In the genomic region with DNA sequence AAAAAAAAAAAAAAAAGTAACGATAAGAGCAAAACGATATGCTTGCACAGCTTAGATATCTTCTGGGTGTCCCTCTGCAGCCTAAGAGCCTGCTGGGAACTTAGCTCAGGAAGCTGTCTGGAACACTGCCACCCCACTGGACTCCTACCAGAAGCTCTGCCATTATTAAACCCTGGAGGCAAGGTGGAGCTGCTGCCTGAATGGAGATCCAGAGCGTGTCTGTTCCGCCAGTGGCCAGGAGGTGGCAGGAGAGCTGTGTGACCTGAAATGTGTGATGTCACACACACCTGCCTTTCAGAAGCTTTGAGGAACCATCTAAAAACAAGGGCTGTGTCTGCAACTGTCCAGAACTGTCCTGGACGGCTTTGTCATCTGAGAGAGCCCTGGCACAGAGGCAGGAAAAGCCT, we compare ENCODE assay signal across 9 mouse cellular contexts. TPM values are rescaled to one million over a fixed set of nuclear protein-coding genes. Genes with fewer than 3 reads are reported as not detected.
DNase-seq lines count a peak whose midpoint lies in the region; ATAC-seq and TF ChIP-seq lines count a peak whose summit lies in the region.
"Had no signal": no experiment of that assay in that cellular context is flagged by ENCODE, and none has a peak within 500 bp of the region (broad histone marks: within the 10 kb centered on the region; RNA-seq: fewer than 3 reads in every experiment).

No protein-coding gene starts in this region.

- no peak overlapping the region for H3K27ac ChIP-seq in ES-Bruce4 (ENCODE audit: insufficient read depth, low read length)
- H3K27ac ChIP-seq in forebrain, embryonic 14.5 days (ENCODE audit: low read depth, low read length), result no peak overlapping the region
- peak overlapping the region; percentile 46; the same call in 1 of the 2 replicates for H3K27ac ChIP-seq in layer of hippocampus, adult 2 months
- H3K27ac ChIP-seq in lung, embryonic 14.5 days (ENCODE audit: low read depth), result no peak overlapping the region
- H3K27ac ChIP-seq: heart, embryonic 13.5 days had no signal

- no peak overlapping the region for H3K4me3 ChIP-seq in ES-Bruce4 (ENCODE audit: low read depth, low read length)
- H3K4me3 ChIP-seq in forebrain, embryonic 14.5 days (ENCODE audit: low read depth, low read length), result no peak overlapping the region
- no peak overlapping the region for H3K4me3 ChIP-seq in layer of hippocampus, adult 2 months
- H3K4me3 ChIP-seq in lung, embryonic 14.5 days (ENCODE audit: low read depth, low read length), result no peak overlapping the region
- H3K4me3 ChIP-seq: heart, embryonic 13.5 days had no signal

- peak; percentile 63 for DNase-seq in c-Kit-positive CD71-positive TER-119-positive erythroid progenitor cells, embryonic 14.5 days (ENCODE audit: low spot score)
- peak; percentile 88 for DNase-seq in forebrain, embryonic 14.5 days (ENCODE audit: low spot score)
- peak; percentile 85 to 90 for DNase-seq in heart, postnatal 36 days
- DNase-seq in layer of hippocampus, adult 2 months (ENCODE audit: low spot score in 2 of 2), result peak; percentile 78 to 84
- peak; percentile 85 for DNase-seq in lung, embryonic 14.5 days
- peak; percentile 50 for DNase-seq in ovary, postnatal 10 days (ENCODE audit: low spot score)
- DNase-seq in thymus, postnatal 0 days (ENCODE audit: low spot score), result peak; percentile 81

- TF ChIP-seq CTCF in ES-Bruce4 (IDR thresholded peaks at IDR 0.05; ENCODE audit: low read depth, low read length), result peak; percentile 93
- peak; percentile 88 for TF ChIP-seq CTCF in layer of hippocampus, adult 2 months (conservative IDR thresholded peaks at IDR 0.05)
- peak; percentile 84 for TF ChIP-seq CTCF in lung, embryonic 14.5 days (IDR thresholded peaks at IDR 0.05; ENCODE audit: low read depth)

- no peaks in the 10 kb centered on the region for H3K9me3 ChIP-seq in ES-Bruce4 (replicated peaks; ENCODE audit: control insufficient read depth, insufficient read depth, low read length, poor library complexity, severe bottlenecking)
- no peaks in the 10 kb centered on the region for H3K9me3 ChIP-seq in forebrain, embryonic 14.5 days (replicated peaks; ENCODE audit: control insufficient read depth, low read length)
- H3K9me3 ChIP-seq in lung, embryonic 14.5 days (ENCODE audit: low read depth, low read length), result no peaks in the 10 kb centered on the region
- H3K9me3 ChIP-seq: heart, embryonic 13.5 days had no signal

- intact Hi-C loops in heart, postnatal 36 days (cut with DNase I), result loop anchor here (5.0 kb wide), 1 partner anchor 139 kb away; no protein-coding TSS in a partner anchor

- TF ChIP-seq EP300 in ES-Bruce4 (IDR thresholded peaks at IDR 0.05; ENCODE audit: insufficient read depth, low read depth, low read length), result no peak

- no peaks in the 10 kb centered on the region for H3K36me3 ChIP-seq in ES-Bruce4 (ENCODE audit: control insufficient read depth, insufficient read depth, low read length, poor library complexity, severe bottlenecking)
- no peaks in the 10 kb centered on the region for H3K36me3 ChIP-seq in forebrain, embryonic 14.5 days (ENCODE audit: control insufficient read depth, insufficient read depth, low read length)
- no peaks in the 10 kb centered on the region for H3K36me3 ChIP-seq in lung, embryonic 14.5 days (ENCODE audit: insufficient read depth)
- H3K36me3 ChIP-seq: heart, embryonic 13.5 days had no signal

- ATAC-seq in forebrain, embryonic 14.5 days, result peak; percentile 74
- peak; percentile 73 for ATAC-seq in lung, embryonic 14.5 days (ENCODE audit: insufficient read depth)

- no peak for TF ChIP-seq POLR2A in ES-Bruce4 (IDR thresholded peaks at IDR 0.05; ENCODE audit: insufficient read depth, low read length)

- no peaks in the 10 kb centered on the region for H3K27me3 ChIP-seq in ES-Bruce4 (ENCODE audit: control insufficient read depth, insufficient read depth, low read length, poor library complexity, severe bottlenecking)
- no peaks in the 10 kb centered on the region for H3K27me3 ChIP-seq in forebrain, embryonic 14.5 days (replicated peaks; ENCODE audit: control insufficient read depth, insufficient read depth, low read length)
- H3K27me3 ChIP-seq in lung, embryonic 14.5 days (ENCODE audit: insufficient read depth, low read length), result no peaks in the 10 kb centered on the region
- H3K27me3 ChIP-seq: heart, embryonic 13.5 days had no signal

- no peaks in the 10 kb centered on the region for H3K4me1 ChIP-seq in ES-Bruce4 (ENCODE audit: control insufficient read depth, insufficient read depth, low read length)
- no peaks in the 10 kb centered on the region for H3K4me1 ChIP-seq in forebrain, embryonic 14.5 days (ENCODE audit: control insufficient read depth, insufficient read depth, low read length)
- H3K4me1 ChIP-seq in lung, embryonic 14.5 days (ENCODE audit: insufficient read depth), result no peaks in the 10 kb centered on the region

- H3K4me2 ChIP-seq in forebrain, embryonic 14.5 days (ENCODE audit: low read length), result no peak overlapping the region
- H3K4me2 ChIP-seq in lung, embryonic 14.5 days, result no peak overlapping the region
- H3K4me2 ChIP-seq: heart, embryonic 13.5 days had no signal

- H3K9ac ChIP-seq in ES-Bruce4 (ENCODE audit: low read depth, poor library complexity, severe bottlenecking), result no peak overlapping the region
- H3K9ac ChIP-seq in forebrain, embryonic 14.5 days (ENCODE audit: low read length), result no peak overlapping the region
- no peak overlapping the region for H3K9ac ChIP-seq in lung, embryonic 14.5 days
- H3K9ac ChIP-seq: heart, embryonic 13.5 days had no signal

- 33% methylated on average over 5 of the region's 5 CpGs for WGBS in forebrain, embryonic 14.5 days
- WGBS in lung, embryonic 14.5 days, result 33% methylated on average over 5 of the region's 5 CpGs

RNA-seq across cellular contexts. Expression of a gene that starts 13.6 kb away (rescaled TPM):
- polyA plus RNA-seq in ES-Bruce4 (2011; ENCODE audit: insufficient read depth, insufficient read length, low read depth, missing spikeins), result 19.9 and 20.1 TPM in 2 replicates
- 37.5 and 38.7 TPM in 2 replicates for polyA plus RNA-seq in forebrain, embryonic 14.5 days (2014; fragmentation: Nextera tagmentation; extraction: Ambion mirVana)
- 10 to 100 TPM; 87.0 to 88.5 TPM for total RNA-seq in heart, postnatal 36 days (2021)
- total RNA-seq in layer of hippocampus, adult 2 months (2021), result 10 to 100 TPM; 29.0 to 30.7 TPM
- polyA plus RNA-seq in lung, embryonic 14.5 days (2014; fragmentation: Nextera tagmentation; extraction: Ambion mirVana), result 44.6 and 46.9 TPM in 2 replicates
- 16.2 and 18.5 TPM in 2 replicates for polyA plus RNA-seq in thymus, postnatal 0 days (2015; fragmentation: Nextera tagmentation; extraction: Ambion mirVana)
